Mouse (Mus musculus) CH12.LX (cell line): ENCODE results near the gene Ctrb1.

Experiments
- CTCF ChIP-seq, 2 experiments: IDR thresholded peaks in 1 of 2; conservative IDR thresholded peaks in 1 of 2; 2 replicates each; pipeline ENCODE4 v1.5.1; 2011 to 2012; ENCODE audit warnings: low read depth in 2 of 2, low read length in 2 of 2, improper control_type of control experiment in 1 of 2, inconsistent platforms in 1 of 2, mild to moderate bottlenecking in 1 of 2, moderate library complexity in 1 of 2
- MYC ChIP-seq: IDR thresholded peaks from 2 replicates; pipeline ENCODE4 v1.6.1; 2011; ENCODE audit warnings: low read depth, mild to moderate bottlenecking, improper control_type of control experiment, low read length
- NRF1 ChIP-seq: IDR thresholded peaks from 2 replicates; pipeline ENCODE4 v1.6.1; 2014; ENCODE audit warnings: low read depth, mild to moderate bottlenecking, inconsistent platforms, low read length, improper control_type of control experiment, moderate library complexity
- POLR2A ChIP-seq: IDR thresholded peaks from 2 replicates; pipeline ENCODE4 v1.6.1; 2011; ENCODE audit warnings: low read depth, mild to moderate bottlenecking, improper control_type of control experiment, low read length

GRCm38 (mm10) chr8:111682521-111682920 is 8.3 kb downstream of the Ctrb1 start:
- TF ChIP-seq NRF1 (no peak), CTCF (conservative IDR thresholded peaks at IDR 0.05 in 1 of 2, IDR thresholded peaks at IDR 0.05 in 1 of 2; ENCODE audit: low read depth in 2 of 2, low read length in 2 of 2) (no peak), MYC (no peak), POLR2A (no peak)
